Mouse (Mus musculus) liver, embryonic 14.5 days (tissue): ENCODE data around the gene Auts2. TPM values are rescaled to one million over a fixed set of nuclear protein-coding genes. Genes with fewer than 3 reads are reported as not detected.

Experiments
- ATAC-seq: fragments of 200-750 bp; cut with Nextera tagmentation; 2 replicates; pipeline ENCODE4 v1.8.0; 2017; ENCODE audit warnings: moderate number of reproducible peaks, mild to moderate bottlenecking, moderate library complexity; ENCODE audit not compliant: insufficient read depth
- DNase-seq, 3 experiments: peaks; one replicate each; pipeline ENCODE4 v3.0.0-alpha.2; 2012 to 2013; ENCODE audit warnings: low read depth in 3 of 3, low spot score in 3 of 3
- H3K27ac ChIP-seq: fragments of 300-500 bp; sonication (generic); 2 replicates; pipeline ENCODE4 v1.5.1; 2014; ENCODE audit warnings: moderate library complexity, mild to moderate bottlenecking, control low read depth, inconsistent platforms
- H3K27me3 ChIP-seq: fragments of 300-500 bp; sonication (generic); 2 replicates; pipeline ENCODE4 v1.6.1; 2014; ENCODE audit warnings: mild to moderate bottlenecking, low read length, moderate library complexity; ENCODE audit not compliant: control insufficient read depth, insufficient read depth
- H3K36me3 ChIP-seq: fragments of 300-500 bp; sonication (generic); replicated peaks from 2 replicates; pipeline ENCODE4 v1.6.1; 2014; ENCODE audit warnings: low read depth; ENCODE audit not compliant: control insufficient read depth, insufficient read depth
- H3K4me1 ChIP-seq, 2 experiments: fragments of 200-500 bp in 1 of 2; fragments of 300-500 bp in 1 of 2; sonication (generic) in 1 of 2; replicated peaks; 2 replicates each; pipeline ENCODE4 v1.6.1; 2012 to 2014; ENCODE audit warnings: antibody characterized with exemption in 1 of 2, inconsistent platforms in 1 of 2, low read length in 1 of 2; ENCODE audit not compliant: control insufficient read depth in 2 of 2, insufficient read depth in 2 of 2
- H3K4me2 ChIP-seq: fragments of 300-500 bp; sonication (generic); 2 replicates; pipeline ENCODE4 v1.6.1; 2014; ENCODE audit warnings: low read depth, mild to moderate bottlenecking, control low read depth, moderate library complexity
- H3K4me3 ChIP-seq, 2 experiments: fragments of 200-500 bp in 1 of 2; fragments of 300-500 bp in 1 of 2; sonication (generic) in 1 of 2; 2 replicates each; pipeline ENCODE4 v1.5.1; 2012 to 2014; ENCODE audit warnings: low read depth in 2 of 2, low read length in 2 of 2, mild to moderate bottlenecking in 2 of 2, control low read depth in 1 of 2, inconsistent platforms in 1 of 2, moderate library complexity in 1 of 2; ENCODE audit not compliant: insufficient read depth in 1 of 2
- H3K9ac ChIP-seq: fragments of 300-500 bp; sonication (generic); replicated peaks from 2 replicates; pipeline ENCODE4 v1.6.1; 2014; ENCODE audit warnings: mild to moderate bottlenecking, control low read depth, moderate library complexity
- H3K9me3 ChIP-seq: fragments of 300-500 bp; sonication (generic); 2 replicates; pipeline ENCODE4 v1.6.1; 2016; ENCODE audit warnings: low read length, mixed read lengths; ENCODE audit not compliant: control insufficient read depth
- CTCF ChIP-seq: IDR thresholded peaks from 2 replicates; pipeline ENCODE4 v1.5.1; 2016; ENCODE audit warnings: antibody characterized with exemption, low read depth, control low read depth
- EP300 ChIP-seq: IDR thresholded peaks from 2 replicates; pipeline ENCODE4 v1.6.1; 2016; ENCODE audit warnings: antibody characterized with exemption, low read depth
- WGBS: fragments of 180-500 bp; shearing (Covaris S2); extraction: QIAGEN DNeasy Blood & Tissue Kit; methylation state at CpG from one replicate; pipeline ENCODE4 v1.1.7; 2014; ENCODE audit not compliant: insufficient replicate concordance; 5-methylcytosine and 5-hydroxymethylcytosine counted together
- polyA plus RNA-seq, 2 experiments: library from polyadenylated mRNA; depleted of rRNA in 1 of 2; stranded (reverse) in 1 of 2; unstranded in 1 of 2; fragments of >200 nt; fragmentation: Nextera tagmentation in 1 of 2; extraction: Ambion mirVana in 1 of 2; gene quantifications; 2 replicates each; pipeline versions ENCODE4 v1.2.1 to v1.2.3; 2012 to 2014

Gene Auts2
- polyA plus RNA-seq, 2 experiments: 0.77 to 1.6 TPM

DNA sequence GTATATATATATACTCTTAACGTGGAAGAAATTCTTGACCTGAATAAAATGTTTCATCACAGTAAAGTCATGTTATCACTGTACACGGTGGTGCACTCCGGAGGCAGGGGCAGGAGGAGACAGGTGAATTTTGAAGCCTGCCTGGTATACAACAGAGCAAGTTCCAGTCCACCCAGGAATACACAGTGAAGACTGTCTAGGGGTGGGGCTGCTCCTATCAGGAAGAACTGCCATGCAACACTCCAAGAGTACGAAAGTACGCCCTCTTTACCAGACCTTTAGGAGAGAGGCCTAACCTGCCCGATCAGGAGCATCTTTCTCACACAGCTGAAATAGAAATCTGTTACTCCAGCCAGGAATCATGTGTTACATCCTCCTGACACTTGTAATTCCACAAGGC, 28.6 kb downstream of the Auts2 start:
- Histone ChIP-seq H3K9ac (no peak overlapping the region), H3K9me3 (no peaks in the 10 kb centered on the region), H3K4me1 (peaks cover 0 to 6% of the 10 kb centered on the region in 2 experiments; a peak in 2 of 4 replicates), H3K27me3 (no peaks in the 10 kb centered on the region), H3K27ac (no peak overlapping the region), H3K4me3 (no peak overlapping the region), H3K4me2 (no peak overlapping the region), H3K36me3 (no peaks in the 10 kb centered on the region)
- TF ChIP-seq EP300 (no peak), CTCF (no peak)
- ATAC-seq (no peak), DNase-seq (no peak)
- 53% methylated on average over 6 of the region's 6 CpGs for WGBS

GRCm38 (mm10) chr5:132513206-132513605, 29.9 kb downstream of the Auts2 start:
- no peaks in the 10 kb centered on the region for H3K27me3 ChIP-seq
- no peak for ATAC-seq
- no peak overlapping the region for H3K9ac ChIP-seq
- H3K4me1 ChIP-seq: peaks cover 0 to 6% of the 10 kb centered on the region in 2 experiments; a peak in 2 of 4 replicates
- TF ChIP-seq EP300 (no peak), CTCF (no peak)
- no peaks in the 10 kb centered on the region for H3K9me3 ChIP-seq
- no peak overlapping the region for H3K27ac ChIP-seq
- H3K4me3 ChIP-seq: no peak overlapping the region
- DNase-seq: no peak
- no peaks in the 10 kb centered on the region for H3K36me3 ChIP-seq
- no peak overlapping the region for H3K4me2 ChIP-seq
- 60% methylated on average over 7 of the region's 7 CpGs for WGBS

- Histone ChIP-seq H3K36me3 (no peaks in the 10 kb centered on the region), H3K4me3 (no peak overlapping the region), H3K9me3 (no peaks in the 10 kb centered on the region), H3K4me2 (no peak overlapping the region), H3K4me1 (peaks cover 0 to 6% of the 10 kb centered on the region in 2 experiments; a peak in 2 of 4 replicates), H3K27ac (no peak overlapping the region), H3K27me3 (no peaks in the 10 kb centered on the region), H3K9ac (no peak overlapping the region)
- DNase-seq (no peak), ATAC-seq (no peak)
- no peak for TF ChIP-seq EP300
- no peak for TF ChIP-seq CTCF
- WGBS: 54% methylated on average over 9 of the region's 9 CpGs
Observed at GRCm38 (mm10) chr5:132509464-132509885, 33.7 kb downstream of the Auts2 start.

GRCm38 (mm10) chr5:132504893-132505292, 38.3 kb downstream of the Auts2 start:
- Histone ChIP-seq H3K4me1 (peaks cover 0 to 3% of the 10 kb centered on the region in 2 experiments; a peak in 1 of 4 replicates), H3K9me3 (no peaks in the 10 kb centered on the region), H3K36me3 (no peaks in the 10 kb centered on the region), H3K27me3 (no peaks in the 10 kb centered on the region), H3K9ac (no peak overlapping the region), H3K27ac (no peak overlapping the region), H3K4me3 (no peak overlapping the region), H3K4me2 (no peak overlapping the region)
- ATAC-seq (no peak), DNase-seq (no peak)
- no peak for TF ChIP-seq EP300
- TF ChIP-seq CTCF: no peak
- WGBS: 50% methylated on average over 1 of the region's 1 CpGs

DNA sequence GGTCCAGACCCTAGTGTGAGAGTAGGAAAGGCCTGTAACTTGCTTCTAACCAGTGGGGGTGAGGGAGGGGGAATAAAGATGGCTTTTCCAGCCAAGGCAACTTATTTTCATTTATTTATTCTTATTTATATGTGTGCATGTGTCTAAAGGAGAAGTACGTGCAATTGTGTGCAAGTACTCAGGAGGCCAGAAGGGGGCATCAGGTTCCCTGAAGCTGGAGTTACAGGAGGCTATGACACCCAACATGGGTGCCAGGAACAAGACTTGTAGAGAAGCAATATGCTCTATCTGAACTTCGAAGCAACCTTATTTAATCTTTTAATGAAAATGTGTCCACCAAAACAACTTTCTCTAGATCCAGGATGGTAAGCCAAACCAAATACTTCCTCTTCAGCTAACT, 39.7 kb downstream of the Auts2 start:
- Histone ChIP-seq H3K4me1 (peaks cover 0 to 2% of the 10 kb centered on the region in 2 experiments; a peak in 1 of 4 replicates), H3K36me3 (no peaks in the 10 kb centered on the region), H3K4me2 (no peak overlapping the region), H3K9me3 (no peaks in the 10 kb centered on the region), H3K27me3 (no peaks in the 10 kb centered on the region), H3K9ac (no peak overlapping the region), H3K27ac (no peak overlapping the region), H3K4me3 (no peak overlapping the region)
- DNase-seq: no peak
- WGBS: 75% methylated on average over 2 of the region's 2 CpGs
- ATAC-seq: no peak
- TF ChIP-seq EP300 (no peak), CTCF (peak; percentile 21; the same call in 1 of the 2 replicates)
